Mouse (Mus musculus): ENCODE measurements around the gene Tmem248.

The Tmem248 gene

GRCm38 (mm10) chr5:130257303-130257702 lies 40.4 kb downstream of the Tmem248 start:
- no peak for DNase-seq (ENCODE audit: low spot score in 2 of 2)

- DNase-seq (ENCODE audit: low spot score in 2 of 2), result no peak
These were observed 46.6 kb downstream of the Tmem248 start for GRCm38 (mm10) chr5:130263454-130263853.

DNA sequence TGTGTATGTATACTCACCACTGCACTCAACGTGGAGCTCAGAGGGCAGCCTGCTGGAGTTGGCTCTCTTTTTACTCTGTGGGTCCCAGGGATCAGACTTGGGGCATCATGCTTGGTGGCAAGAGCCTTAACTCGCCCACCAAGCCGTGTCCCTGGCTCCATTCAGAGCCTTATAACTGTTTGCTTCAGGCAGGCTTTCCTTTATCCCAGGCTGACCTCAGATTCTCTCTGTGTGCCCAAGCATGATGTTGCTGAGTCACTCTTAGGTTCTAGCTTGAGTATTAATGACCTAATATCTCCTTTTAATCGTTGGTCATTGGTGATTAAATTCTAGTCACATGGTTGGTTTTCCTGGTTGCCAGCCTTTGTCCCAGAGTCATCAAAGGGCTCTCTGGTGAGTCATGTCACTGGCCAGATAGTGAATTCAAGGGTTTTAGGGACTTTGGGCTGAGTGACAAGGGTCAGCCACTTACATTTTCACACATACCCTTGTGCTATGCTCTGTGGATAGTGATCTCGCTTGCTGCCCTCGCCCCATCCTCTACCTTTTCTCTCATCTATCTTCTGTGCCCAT lies 47.6 kb downstream of the Tmem248 start:
- no peak for DNase-seq (ENCODE audit: low spot score in 2 of 2)

- no peak for DNase-seq (ENCODE audit: low spot score in 2 of 2)
These were observed 49.8 kb downstream of the Tmem248 start for GRCm38 (mm10) chr5:130266651-130267050.

GRCm38 (mm10) chr5:130267316-130267715 lies 50.4 kb downstream of the Tmem248 start:
- no peak for DNase-seq (ENCODE audit: low spot score in 2 of 2)

- DNase-seq (ENCODE audit: low spot score in 2 of 2), result no peak
These were observed 52.1 kb downstream of the Tmem248 start for GRCm38 (mm10) chr5:130268976-130269375.

DNA sequence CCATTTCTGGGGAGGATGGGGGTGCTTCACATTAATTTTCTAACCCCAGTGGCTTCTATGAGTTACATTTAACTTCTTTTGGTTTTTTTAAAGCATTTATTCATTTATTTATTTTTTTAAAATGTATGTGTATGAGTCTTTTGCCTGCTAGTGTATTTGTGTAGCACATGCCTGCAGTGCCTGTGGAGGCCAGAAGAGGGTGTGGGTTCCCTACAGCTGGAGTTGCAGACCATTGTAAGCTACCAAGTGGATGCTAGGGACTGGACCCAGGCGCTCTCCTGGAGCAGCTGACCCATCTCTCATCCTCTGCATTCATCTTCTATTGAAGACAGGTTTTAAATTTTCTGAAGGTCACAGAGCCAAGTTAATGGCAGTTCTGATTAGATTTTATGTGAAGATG lies 55.5 kb downstream of the Tmem248 start:
- no peak for DNase-seq (ENCODE audit: low spot score in 2 of 2)

- no peak for DNase-seq (ENCODE audit: low spot score in 2 of 2)
These were observed 56.2 kb downstream of the Tmem248 start for GRCm38 (mm10) chr5:130273046-130273445.

GRCm38 (mm10) chr5:130275509-130275908 lies 58.6 kb downstream of the Tmem248 start:
- peak in 1 of 2 experiments; percentile 28 for DNase-seq (ENCODE audit: low spot score in 2 of 2)

- DNase-seq (ENCODE audit: low spot score in 2 of 2), result no peak
These were observed 61.2 kb downstream of the Tmem248 start for GRCm38 (mm10) chr5:130278011-130278472.

DNA sequence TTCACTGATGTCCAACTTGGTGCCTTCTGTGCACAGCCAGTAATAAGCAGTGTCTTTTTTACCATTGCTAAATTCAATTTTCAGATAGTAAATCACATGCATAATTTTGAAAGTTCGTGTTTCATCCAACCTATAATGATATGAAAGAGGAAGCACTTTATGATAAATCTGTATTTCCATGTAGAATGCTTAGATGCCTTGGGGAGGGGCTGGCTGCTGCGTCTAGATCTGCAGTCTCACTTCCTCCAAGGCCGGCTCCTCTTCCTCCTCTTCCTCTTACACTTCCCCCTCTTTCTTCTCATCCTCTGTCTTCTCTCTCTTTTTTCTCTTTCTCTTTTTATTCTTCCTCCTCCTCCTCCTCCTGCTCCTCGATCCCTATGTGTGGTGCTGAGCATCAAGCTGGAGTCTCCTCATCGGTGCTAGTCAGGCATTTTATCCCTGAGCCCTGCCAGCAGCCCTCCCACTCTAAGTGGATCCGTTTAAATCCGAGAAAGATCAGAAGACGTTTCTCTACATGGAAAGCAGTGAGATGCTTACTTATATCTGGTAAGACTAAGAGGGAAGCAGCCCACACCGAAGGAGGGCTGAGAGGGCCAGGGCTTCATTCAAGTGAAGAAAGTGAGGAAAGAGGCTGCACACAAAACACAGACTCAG lies 66.3 kb downstream of the Tmem248 start:
- no peak for DNase-seq (ENCODE audit: low spot score in 2 of 2)

- DNase-seq (ENCODE audit: low spot score in 2 of 2), result no peak
These were observed 71.2 kb downstream of the Tmem248 start for GRCm38 (mm10) chr5:130288106-130288505.

DNA sequence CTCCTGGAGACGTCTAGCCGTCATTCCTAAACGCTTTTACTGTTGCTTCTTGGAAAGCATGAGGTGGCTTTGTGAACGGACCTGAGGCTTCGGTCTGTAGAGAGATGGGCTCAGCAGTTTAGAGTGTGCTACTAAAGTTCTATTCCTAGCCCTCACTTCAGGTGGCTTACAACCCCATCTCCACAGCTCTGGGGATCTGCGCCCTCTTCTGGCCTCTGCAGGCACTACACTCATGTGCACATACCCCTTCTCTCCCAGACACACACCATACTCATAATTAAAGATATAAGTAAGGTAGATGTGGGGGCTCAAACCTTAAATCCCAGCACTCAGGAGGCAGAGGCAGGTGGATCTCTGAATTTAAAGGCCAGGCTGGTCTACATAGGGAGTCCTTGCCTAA lies 73.4 kb downstream of the Tmem248 start:
- DNase-seq (ENCODE audit: low spot score in 2 of 2), result no peak

DNA sequence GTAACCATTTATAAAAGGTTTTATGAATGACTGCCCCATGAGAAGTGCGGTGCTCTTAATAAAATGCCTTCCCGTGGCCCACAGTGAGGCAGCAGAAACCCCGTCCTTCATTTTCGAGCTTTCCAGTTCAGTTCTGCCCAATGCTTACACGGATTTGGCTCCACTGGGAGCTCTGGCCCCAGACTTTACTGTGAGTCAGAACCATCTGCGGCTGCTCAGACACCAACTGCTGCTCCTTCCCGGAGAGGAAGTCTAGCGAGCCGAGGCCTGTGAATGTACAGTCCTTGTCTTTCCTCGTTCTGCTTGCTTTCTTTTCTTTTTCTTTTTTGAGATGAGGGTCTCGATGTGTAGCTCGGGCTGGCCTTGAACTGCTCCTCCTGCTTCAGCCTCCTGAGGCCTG lies 73.9 kb downstream of the Tmem248 start:
- DNase-seq (ENCODE audit: low spot score in 2 of 2), result no peak

GRCm38 (mm10) chr5:130292976-130293375 lies 76.1 kb downstream of the Tmem248 start:
- no peak for DNase-seq (ENCODE audit: low spot score in 2 of 2)
